Mouse (Mus musculus) small intestine, adult 2 months (tissue): ENCODE data around the gene Trim10. TPM values are rescaled to one million over a fixed set of nuclear protein-coding genes. Genes with fewer than 3 reads are reported as not detected.
A peak's percentile ranks its signal among the peaks of the same experiment; 100 is the strongest.
"Not testable (repeated sequence)": the region's sequence is repeated elsewhere in the genome, so short reads cannot be mapped to it uniquely, and the experiment has no call there.

Experiments used
- H3K27ac ChIP-seq: fragments of 200-500 bp; 2 replicates; pipeline ENCODE4 v1.5.1; 2012; ENCODE audit warnings: low read depth, low read length, control low read depth, inconsistent platforms; ENCODE audit not compliant: insufficient read depth
- H3K27me3 ChIP-seq: fragments of 200-500 bp; 2 replicates; pipeline ENCODE4 v1.6.1; 2012; ENCODE audit warnings: mild to moderate bottlenecking, moderate library complexity, low read length, inconsistent platforms; ENCODE audit not compliant: control insufficient read depth, insufficient read depth
- H3K36me3 ChIP-seq: fragments of 200-500 bp; 2 replicates; pipeline ENCODE4 v1.6.1; 2012; ENCODE audit warnings: mild to moderate bottlenecking, low read length, control low read depth, inconsistent platforms; ENCODE audit not compliant: control insufficient read depth, insufficient read depth
- H3K4me1 ChIP-seq: fragments of 200-500 bp; 2 replicates; pipeline ENCODE4 v1.6.1; 2012; ENCODE audit warnings: low read length, inconsistent platforms, mixed read lengths; ENCODE audit not compliant: control insufficient read depth, insufficient read depth, insufficient read length
- H3K4me3 ChIP-seq: fragments of 200-500 bp; 2 replicates; pipeline ENCODE4 v1.5.1; 2012; ENCODE audit warnings: low read depth, mild to moderate bottlenecking, control low read depth, inconsistent platforms, low read length, moderate library complexity
- CTCF ChIP-seq: fragments of 200-500 bp; IDR thresholded peaks from 2 replicates; pipeline ENCODE4 v1.5.1; 2012; ENCODE audit warnings: low read depth, mild to moderate bottlenecking, control low read depth, inconsistent platforms, low read length, moderate library complexity, mixed read lengths; ENCODE audit not compliant: insufficient replicate concordance, insufficient read length; ENCODE audit errors: extremely low read depth
- POLR2A ChIP-seq: fragments of 200-500 bp; IDR thresholded peaks from 2 replicates; pipeline ENCODE4 v1.6.1; 2012; ENCODE audit warnings: low read depth, mild to moderate bottlenecking, control low read depth, inconsistent platforms, low read length, moderate library complexity
- WGBS: fragments of 180-500 bp; shearing (Covaris S2); methylation state at CpG from one replicate; pipeline ENCODE4 v1.1.7; 2018; 5-methylcytosine and 5-hydroxymethylcytosine counted together
- polyA plus RNA-seq: library from polyadenylated mRNA; depleted of rRNA; stranded (reverse); fragments of >200 nt; gene quantifications from 2 replicates; pipeline ENCODE4 v1.2.3, GENCODE M21; 2012

The Trim10 gene
- polyA plus RNA-seq, 1 experiment, result not detected

DNA sequence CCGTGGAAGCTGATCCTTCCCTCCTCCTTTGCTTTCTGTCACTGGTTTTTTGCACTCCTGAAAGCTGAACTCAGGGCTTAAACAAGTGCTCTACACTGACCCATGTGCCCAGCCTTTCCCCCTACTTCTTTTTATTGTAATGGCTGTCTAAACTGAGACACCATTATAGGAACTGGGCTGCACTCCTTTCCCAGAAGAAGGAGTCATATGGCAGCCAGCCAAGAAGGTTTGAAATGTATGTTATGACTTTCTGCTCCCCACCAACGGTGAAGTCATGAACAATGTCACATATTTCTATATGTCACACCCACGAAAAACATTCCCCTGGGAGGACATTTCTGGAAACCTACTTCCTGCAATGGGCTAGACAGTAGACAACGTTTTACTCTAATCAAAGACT is 5.3 kb downstream of the Trim10 start:
- H3K27me3 ChIP-seq, result no peaks in the 10 kb centered on the region
- 25% methylated on average over 4 of the region's 4 CpGs for WGBS
- H3K36me3 ChIP-seq, result no peaks in the 10 kb centered on the region
- H3K4me3 ChIP-seq, result no peak overlapping the region
- TF ChIP-seq POLR2A, result no peak
- TF ChIP-seq CTCF, result no peak
- H3K4me1 ChIP-seq, result no peaks in the 10 kb centered on the region; the same call in 1 of the 2 replicates
- no peak overlapping the region for H3K27ac ChIP-seq

DNA sequence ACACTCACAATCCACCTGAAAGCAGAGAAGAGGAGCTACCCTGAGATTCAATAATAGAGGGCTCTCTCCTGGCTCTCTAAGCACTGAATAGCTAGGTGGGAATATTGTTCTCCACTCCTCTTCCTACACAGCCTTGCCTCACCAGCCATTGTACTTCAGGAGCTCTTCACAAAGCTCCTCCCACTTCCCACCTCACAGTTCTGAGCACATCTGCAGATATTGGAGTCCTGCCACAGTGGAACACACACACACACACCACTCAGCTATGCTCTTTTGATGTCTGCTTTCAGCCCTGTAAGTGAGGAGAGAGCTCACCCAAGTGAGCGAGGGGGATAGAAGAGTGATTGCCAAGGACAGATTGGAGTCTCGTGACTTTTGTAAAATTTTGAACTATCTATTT is 14.0 kb downstream of the Trim10 start:
- Histone ChIP-seq H3K4me3 (no peak overlapping the region), H3K27ac (no peak overlapping the region), H3K4me1 (peaks cover 11% of the 10 kb centered on the region; the same call in 1 of the 2 replicates), H3K36me3 (peaks cover 9% of the 10 kb centered on the region; the same call in 1 of the 2 replicates), H3K27me3 (no peaks in the 10 kb centered on the region)
- no peak for TF ChIP-seq POLR2A
- no peak for TF ChIP-seq CTCF
- 78% methylated on average over 2 of the region's 2 CpGs for WGBS

DNA sequence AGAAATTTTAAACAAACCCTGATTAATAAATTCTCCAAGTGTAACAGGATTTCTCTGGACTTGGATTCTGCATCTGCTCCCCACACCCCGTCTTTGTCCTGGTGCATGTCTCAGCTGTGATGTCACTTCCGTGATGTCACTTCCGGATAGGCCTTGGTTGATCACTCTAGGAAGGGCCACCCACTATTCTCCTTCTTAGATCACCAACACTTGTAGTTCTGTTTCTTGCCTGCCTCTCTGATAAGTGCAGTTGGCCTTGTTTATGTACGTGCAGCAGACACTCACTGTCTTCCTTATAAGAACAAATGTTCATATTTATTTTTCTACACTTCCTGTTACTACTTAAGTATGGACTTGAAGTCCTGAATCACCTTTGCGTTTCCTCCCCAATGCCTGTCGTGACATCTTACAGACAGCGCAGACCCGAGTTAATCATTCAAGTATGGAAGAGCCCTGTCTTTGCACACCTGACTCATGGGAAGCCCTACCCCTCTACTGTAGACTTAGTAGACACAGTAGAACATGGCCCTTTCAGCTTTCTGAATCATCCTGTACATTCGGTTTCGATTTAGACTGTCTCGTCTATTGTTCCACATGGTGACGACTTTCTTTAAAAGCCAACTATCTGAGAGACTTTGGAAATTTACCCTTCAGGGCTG is 15.9 kb downstream of the Trim10 start:
- Histone ChIP-seq H3K36me3 (peaks cover 9% of the 10 kb centered on the region; the same call in 1 of the 2 replicates), H3K4me3 (no peak overlapping the region), H3K4me1 (peaks cover 15% of the 10 kb centered on the region; the same call in 1 of the 2 replicates), H3K27ac (peak overlapping the region; percentile 92), H3K27me3 (no peaks in the 10 kb centered on the region)
- TF ChIP-seq POLR2A, result no peak
- 45% methylated on average over 12 of the region's 12 CpGs for WGBS

DNA sequence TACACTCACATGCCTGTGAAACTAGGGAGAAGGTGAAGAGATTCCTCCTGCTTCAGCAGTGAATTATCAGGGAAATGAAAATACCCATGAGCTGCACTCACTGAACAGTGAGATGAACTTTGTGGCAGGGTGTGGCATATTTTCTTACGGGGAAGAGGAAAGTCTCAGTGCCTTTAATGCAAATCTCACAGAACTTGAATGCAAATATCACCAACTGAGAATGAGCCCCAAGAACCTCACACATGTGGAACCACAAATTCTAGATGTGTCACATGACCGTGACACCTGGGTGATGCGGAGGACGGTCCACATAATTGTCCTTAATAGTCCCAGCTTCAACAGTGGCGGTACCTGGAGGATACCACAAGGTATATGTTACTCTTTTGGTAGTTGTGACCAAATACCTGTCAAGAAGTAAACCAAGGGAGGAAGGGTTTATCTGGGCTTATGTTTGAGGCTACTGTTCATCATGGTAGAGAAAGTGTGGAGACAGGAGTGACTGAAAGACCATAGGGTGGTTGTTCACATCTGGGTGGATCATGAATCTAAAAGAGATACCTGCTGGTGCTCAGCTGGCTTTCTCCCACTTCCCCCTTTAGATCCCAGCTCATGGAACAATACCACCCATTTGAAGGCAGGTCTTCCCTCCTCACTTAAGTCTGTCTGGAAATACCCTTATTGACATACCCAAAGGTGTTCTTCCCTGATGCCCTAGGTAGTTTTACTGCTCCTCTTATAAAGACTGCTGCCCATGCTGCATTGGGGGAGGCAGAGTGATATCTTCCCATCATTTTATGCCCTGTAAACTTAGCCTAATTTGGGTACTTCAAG is 20.9 kb downstream of the Trim10 start, which contains the start of gene Trim40:
TSS of gene Trim40 (minus strand) at position 51 of the 831 bp plus-strand sequence.
- Histone ChIP-seq H3K4me1 (peaks cover 21% of the 10 kb centered on the region; the same call in 1 of the 2 replicates), H3K36me3 (no peaks in the 10 kb centered on the region), H3K27me3 (no peaks in the 10 kb centered on the region), H3K27ac (peak within 1 kb of the TSS; percentile 99), H3K4me3 (peak within 1 kb of the TSS; percentile 56)
- TF ChIP-seq CTCF, result no peak
- TF ChIP-seq POLR2A, result no peak
- 23% methylated on average over 5 of the region's 5 CpGs for WGBS

DNA sequence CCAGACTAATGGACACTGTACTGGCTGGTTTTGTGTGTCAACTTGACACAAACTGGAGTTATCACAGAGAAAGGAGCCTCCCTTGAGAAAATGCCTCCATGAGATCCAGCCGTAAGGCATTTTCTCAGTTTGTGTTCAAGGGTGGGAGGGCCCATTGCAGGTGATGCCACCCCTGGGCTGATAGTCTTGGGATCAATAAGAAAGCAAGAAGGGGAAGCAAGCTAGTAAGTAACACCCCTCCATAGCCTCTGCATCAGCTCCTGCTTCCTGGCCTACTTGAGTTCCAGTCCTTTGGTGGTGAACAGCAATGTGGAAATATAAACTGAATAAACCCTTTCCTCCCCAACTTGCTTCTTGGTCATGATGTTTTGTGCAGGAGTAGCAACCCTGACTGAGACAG is 22.1 kb downstream of the Trim10 start:
- H3K4me3 ChIP-seq, H3K36me3 ChIP-seq, H3K27me3 ChIP-seq: not testable (repeated sequence)
- 91% methylated on average over 1 of the region's 1 CpGs for WGBS
- H3K4me1 ChIP-seq, result peaks cover 18% of the 10 kb centered on the region; the same call in 1 of the 2 replicates
- H3K27ac ChIP-seq, result peak overlapping the region; percentile 69

DNA sequence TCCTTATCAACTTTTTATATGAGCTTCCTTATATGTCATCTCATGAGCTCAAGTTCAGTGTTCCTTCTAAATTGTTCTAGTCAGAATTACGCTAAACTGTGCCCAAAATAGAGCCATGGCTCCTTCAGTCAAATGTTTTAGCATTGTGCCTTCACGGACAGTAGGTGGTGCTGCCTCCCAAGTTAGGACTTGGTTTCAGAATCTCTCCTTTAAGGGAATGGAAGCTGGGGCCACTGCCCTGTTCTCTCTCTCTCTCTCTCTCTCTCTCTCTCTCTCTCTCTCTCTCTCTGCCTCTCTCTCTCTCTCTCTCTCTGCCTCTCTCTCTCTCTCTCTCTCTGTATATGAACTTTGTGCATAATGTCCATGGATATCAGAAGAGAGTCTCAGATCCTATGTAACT is 23.0 kb downstream of the Trim10 start:
- Histone ChIP-seq H3K27me3 (no peaks in the 10 kb centered on the region), H3K4me1 (peaks cover 17% of the 10 kb centered on the region; the same call in 1 of the 2 replicates), H3K36me3 (no peaks in the 10 kb centered on the region), H3K4me3 (no peak overlapping the region), H3K27ac (peak overlapping the region; percentile 15; the same call in 1 of the 2 replicates)
- TF ChIP-seq POLR2A (no peak), CTCF (peak; percentile 26; the same call in 1 of the 2 replicates)
- under 1% methylated on average over 2 of the region's 2 CpGs for WGBS

DNA sequence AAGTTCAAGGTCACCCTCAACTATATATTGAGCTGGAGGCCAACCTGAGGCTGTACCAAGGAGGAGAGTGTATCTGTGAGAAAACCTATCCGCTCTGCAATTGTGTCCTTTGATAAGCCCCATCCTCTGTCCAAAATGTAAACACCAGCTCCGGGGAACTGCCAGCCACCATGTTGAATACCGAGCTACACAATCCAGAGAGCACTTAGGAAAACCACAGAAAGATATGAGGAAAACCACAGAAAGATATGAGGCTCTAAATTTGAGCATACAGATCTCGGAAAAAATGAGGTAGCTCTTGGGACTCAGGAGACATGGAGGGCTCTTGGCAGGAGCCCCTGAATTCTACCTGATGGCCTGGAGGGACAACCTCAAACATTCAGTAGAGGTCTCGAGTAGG is 24.0 kb downstream of the Trim10 start:
- WGBS, result 50% methylated on average over 5 of the region's 5 CpGs
- Histone ChIP-seq H3K4me1 (peaks cover 17% of the 10 kb centered on the region; the same call in 1 of the 2 replicates), H3K27ac (peak overlapping the region; percentile 82), H3K36me3 (no peaks in the 10 kb centered on the region), H3K4me3 (no peak overlapping the region), H3K27me3 (no peaks in the 10 kb centered on the region)
- TF ChIP-seq POLR2A (no peak), CTCF (no peak)
